ENCODE assay signal across 1 mouse cellular context in genomic region chr17:28516881-28517280, GRCm38 (mm10).
TF ChIP-seq lines count a peak whose summit lies in the region.

No protein-coding gene starts in this region.

TF ChIP-seq in MEL, 35 proteins besides CTCF, POLR2A, EP300 and RAD21 (continued from another document):
- no peak for TF ChIP-seq NRF1 (IDR thresholded peaks at IDR 0.05; ENCODE audit: insufficient read depth, low read depth, low read length, poor library complexity, severe bottlenecking)
- TF ChIP-seq GABPA (IDR thresholded peaks at IDR 0.05; ENCODE audit: low read depth, low read length), result no peak
- no peak for TF ChIP-seq RCOR1 (IDR thresholded peaks at IDR 0.05; ENCODE audit: low read depth, low read length)
TF ChIP-seq in MEL: peak in this region for 0.
